16 mouse cellular contexts compared by ENCODE assay signal in genomic region chr1:135483971-135484370, GRCm38 (mm10).
"Had no signal": no experiment of that assay in that cellular context is flagged by ENCODE, and none has a peak within 500 bp of the region (broad histone marks: within the 10 kb centered on the region; RNA-seq: fewer than 3 reads in every experiment).

No protein-coding gene starts in this region.

- H3K9me3 ChIP-seq: neural tube, embryonic 15.5 days; stomach, embryonic 15.5 days had no signal

- H3K4me3 ChIP-seq: neural tube, embryonic 13.5 days; neural tube, embryonic 15.5 days; stomach, embryonic 15.5 days had no signal

- DNase-seq: retina, postnatal 1 day; right cerebral cortex, adult 18-20 months; right cerebral cortex, postnatal 14 days; right cerebral cortex, postnatal 25 days; right cerebral cortex, postnatal 4 days; spleen, adult 18-20 months; thymus, adult 18-20 months; thymus, adult 2 months; thymus, postnatal 14 days; thymus, postnatal 25 days; thymus, postnatal 36 days; thymus, postnatal 4 days had no signal

- H3K9ac ChIP-seq: neural tube, embryonic 13.5 days; neural tube, embryonic 15.5 days; stomach, embryonic 15.5 days had no signal

- H3K4me2 ChIP-seq: neural tube, embryonic 13.5 days; neural tube, embryonic 15.5 days; stomach, embryonic 15.5 days had no signal

- H3K4me1 ChIP-seq: neural tube, embryonic 13.5 days; stomach, embryonic 15.5 days had no signal

- H3K36me3 ChIP-seq: stomach, embryonic 15.5 days had no signal

- H3K27me3 ChIP-seq: neural tube, embryonic 13.5 days; neural tube, embryonic 15.5 days; stomach, embryonic 15.5 days had no signal

- H3K27ac ChIP-seq: neural tube, embryonic 13.5 days; neural tube, embryonic 15.5 days; stomach, embryonic 15.5 days; stomach, postnatal 0 days had no signal
